Mouse (Mus musculus): ENCODE measurements around the gene Ccdc7a. TPM values are rescaled to one million over a fixed set of nuclear protein-coding genes. Genes with fewer than 3 reads are reported as not detected.
"Not testable (repeated sequence)": the region's sequence is repeated elsewhere in the genome, so short reads cannot be mapped to it uniquely, and the experiment has no call there.

Ccdc7a gene
- not detected in 2 replicates for total RNA-seq (2021)
- long read RNA-seq = 0 reads

DNA sequence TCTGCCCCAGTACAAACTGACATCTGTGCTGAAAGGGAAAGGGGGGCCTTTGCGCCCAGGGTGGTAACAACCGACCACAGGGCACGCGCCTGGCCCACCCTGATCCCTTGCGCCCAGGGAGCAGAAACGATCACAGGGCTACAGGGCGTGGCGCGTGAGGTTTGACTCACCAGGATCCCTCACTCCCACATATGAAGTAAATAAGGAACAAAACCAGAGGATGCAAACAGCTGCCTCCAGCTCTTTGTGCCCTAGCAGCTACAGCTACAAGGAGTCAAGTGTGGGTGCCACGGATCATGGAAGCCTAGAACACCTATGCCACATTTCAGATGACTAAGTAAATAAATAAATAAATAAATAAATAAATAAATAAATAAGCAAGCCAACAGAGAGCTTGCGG, at the start of gene Ccdc7a:
Ccdc7a (minus strand) TSS at position 101 of the 400 bp plus-strand sequence.
- not testable (repeated sequence) for DNase-seq

DNA sequence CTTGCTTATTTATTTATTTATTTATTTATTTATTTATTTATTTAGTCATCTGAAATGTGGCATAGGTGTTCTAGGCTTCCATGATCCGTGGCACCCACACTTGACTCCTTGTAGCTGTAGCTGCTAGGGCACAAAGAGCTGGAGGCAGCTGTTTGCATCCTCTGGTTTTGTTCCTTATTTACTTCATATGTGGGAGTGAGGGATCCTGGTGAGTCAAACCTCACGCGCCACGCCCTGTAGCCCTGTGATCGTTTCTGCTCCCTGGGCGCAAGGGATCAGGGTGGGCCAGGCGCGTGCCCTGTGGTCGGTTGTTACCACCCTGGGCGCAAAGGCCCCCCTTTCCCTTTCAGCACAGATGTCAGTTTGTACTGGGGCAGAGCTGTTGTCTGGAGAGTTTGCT, 1.5 kb upstream of the Ccdc7a start, which contains the start of gene Ccdc7b:
Ccdc7b (plus strand) TSS at position 301 of the 400 bp plus-strand sequence.
- DNase-seq = not testable (repeated sequence)

DNA sequence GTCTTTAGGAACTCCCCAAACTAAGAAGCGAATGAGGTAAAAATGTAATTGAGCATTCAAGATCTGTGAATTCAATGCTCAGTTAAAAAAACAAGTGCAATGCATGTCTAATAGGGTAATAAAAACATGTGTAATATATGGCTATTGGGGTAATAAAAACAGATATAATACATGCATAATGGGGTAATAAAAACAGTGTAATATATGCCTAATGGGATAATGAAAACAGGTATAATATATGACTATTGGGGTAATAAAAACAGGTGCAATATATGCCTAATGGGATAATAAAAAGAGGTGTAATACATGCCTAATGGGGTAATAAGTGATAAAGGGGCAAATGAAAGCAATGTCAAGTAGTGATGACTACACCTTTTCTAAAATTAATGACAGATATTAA, 73.9 kb downstream of the Ccdc7a start:
- no peak for DNase-seq

DNA sequence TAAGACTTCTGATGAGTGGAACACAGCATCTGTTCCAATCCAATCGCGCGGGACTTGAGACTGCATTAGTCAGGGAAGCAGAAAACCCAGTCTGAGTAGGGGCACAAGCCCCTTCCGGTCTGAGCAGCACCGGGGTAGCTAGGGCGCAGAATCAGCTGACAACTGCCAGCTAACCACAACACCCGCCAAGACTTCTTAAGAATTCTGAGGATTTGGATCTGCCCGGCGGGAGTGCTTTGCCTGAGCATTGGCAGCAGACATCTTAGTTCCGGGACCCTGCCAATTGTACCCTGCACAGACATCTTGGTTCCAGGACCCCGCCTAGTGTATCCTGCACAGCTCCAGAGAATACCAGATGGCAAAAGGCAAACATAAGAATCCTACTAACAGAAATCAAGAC, 116.4 kb downstream of the Ccdc7a start:
- DNase-seq = not testable (repeated sequence)

DNA sequence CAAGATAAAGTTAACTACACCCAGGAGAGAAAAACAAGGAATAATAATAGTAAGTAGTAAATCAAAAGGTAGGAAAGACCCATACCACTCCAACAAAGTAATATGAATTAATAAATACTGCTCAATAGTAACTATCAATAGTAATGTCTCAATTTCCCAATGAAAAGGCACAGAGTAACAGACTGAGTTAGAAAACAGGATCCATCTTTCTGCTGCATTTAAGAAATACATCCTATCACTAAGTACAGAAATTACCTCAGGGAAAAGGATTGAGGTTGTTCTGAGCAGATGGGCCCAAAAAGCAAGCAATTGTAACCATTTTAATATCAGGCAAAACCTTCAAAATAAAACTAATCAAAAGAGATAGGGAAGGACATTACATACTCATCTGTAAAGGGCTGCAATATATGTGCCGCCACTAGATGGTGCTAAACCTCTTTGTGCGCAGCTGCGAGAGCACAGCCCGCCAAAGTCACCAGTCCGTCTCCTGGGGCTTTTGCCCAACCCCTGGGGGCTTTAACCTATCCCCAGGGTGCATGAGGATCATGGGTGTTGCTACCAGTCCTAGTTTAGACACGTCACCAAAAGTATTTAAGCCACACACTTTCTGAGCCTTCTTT, 124.2 kb downstream of the Ccdc7a start:
- peak; percentile 33 for DNase-seq

DNA sequence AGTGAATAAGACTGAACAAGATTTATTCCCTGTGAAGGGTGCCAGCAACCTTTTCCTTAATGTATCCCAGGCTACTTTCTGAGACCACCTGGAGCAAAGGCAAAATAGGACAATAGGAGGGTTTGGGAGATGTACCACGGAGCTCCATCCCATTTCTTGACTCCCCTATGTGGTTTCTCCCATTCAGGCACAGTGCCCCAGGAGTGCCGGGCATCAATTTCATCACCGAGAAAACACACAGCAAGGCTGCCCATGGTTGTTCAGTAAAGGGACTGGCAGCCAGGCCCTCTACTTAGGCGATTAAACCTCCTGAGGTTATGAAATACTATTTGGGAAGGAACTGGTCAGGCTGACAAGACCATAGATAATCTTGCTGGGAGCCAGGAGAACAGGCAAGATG, 131.9 kb downstream of the Ccdc7a start:
- DNase-seq = no peak

DNA sequence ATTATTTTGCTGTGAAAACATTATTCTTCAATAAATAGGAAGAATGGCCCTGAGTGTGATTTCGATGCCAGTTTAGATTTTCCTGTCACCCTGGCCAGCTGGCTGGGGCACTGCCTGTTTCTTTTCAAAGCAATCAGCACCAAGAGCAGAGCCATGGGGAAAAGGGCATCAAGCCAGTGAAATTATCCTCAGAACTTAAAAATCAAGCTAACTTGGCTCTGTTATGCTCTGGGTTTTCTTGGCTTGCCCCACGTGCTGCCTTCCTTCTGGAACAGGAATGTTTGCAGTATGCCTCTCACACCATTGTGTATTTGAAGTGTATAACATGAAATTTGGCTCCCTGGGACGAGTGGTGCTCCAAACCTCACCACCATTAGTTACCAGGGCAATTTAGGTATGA, 182.6 kb downstream of the Ccdc7a start:
- no peak for DNase-seq

DNA sequence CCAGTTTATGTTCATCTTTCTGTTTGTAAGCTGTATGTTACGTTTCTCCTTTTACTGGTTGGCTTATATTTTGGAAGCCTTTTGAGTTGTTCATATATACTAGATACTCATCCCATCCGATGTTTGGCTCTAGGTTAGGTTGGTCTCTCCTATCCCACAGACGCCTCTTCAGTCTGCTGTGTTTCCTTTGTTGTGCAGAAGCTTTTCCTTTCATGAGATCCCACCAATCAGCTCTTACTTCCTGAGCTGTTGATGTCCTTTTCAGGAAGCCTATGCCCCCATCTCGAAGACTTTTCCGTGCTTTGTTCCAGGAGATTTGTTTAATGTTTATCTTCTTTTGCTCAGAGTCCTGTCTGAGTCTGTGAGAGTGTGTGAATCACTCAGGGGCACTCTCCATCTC, 221.6 kb downstream of the Ccdc7a start:
- no peak for DNase-seq

DNA sequence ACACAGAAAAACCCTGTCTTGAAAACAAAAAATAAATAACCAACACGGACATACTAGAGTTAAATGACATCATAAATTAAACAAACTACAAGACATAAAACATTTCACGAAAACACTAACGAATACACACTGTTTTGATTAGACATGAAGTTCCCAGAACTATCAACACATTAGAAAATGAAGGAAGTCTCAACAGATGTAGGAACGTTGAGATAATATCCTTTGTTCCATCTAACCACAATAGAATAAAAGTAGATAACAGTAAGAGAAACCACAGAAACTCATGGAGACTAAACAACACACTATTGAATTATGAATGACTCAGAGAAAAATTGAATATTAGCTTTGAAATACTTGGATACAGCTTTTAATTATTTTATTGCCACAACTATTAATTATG, 252.8 kb downstream of the Ccdc7a start:
- no peak for DNase-seq

DNA sequence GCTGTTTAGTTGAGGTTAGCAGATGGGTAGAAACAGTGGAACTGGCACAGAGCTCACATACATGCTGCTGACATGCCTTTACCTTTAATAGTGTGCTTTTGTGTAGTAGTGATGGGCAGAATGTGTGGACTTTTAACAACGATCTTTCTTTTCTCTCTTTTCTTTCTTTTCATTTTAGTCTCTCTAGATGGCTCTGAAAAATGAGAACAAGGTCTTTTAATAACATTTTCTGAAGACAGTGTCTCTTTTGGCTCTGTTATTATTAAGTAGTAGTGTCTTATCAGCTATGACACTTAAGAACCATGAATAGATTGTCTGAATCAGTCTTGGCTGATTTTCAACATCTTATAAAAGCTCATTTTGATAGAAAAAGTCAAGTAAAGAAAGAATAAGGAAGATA, 266.7 kb downstream of the Ccdc7a start, which contains the start of gene Gm3952:
Gm3952 (minus strand) TSS at position 101 of the 400 bp plus-strand sequence.
- no peak for DNase-seq

DNA sequence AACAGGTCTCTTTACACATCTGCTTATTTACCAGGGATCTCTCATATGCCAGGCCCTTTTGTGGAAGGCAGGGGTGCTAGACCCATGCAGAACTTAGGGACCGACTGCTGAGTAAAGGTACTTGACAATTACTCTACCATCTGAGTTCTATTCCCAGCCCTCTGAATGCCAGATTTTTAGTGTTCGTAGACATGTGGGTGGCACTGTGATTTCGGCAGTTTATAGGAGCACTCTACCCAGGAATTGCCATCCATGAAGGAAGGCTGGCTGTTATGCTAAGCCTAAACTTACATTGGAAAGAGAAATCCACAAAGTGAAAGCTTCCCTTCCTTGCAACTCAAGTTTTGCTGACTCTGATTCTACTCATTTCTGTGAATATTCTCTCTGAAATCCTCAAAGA, 329.6 kb downstream of the Ccdc7a start:
- no peak for DNase-seq

DNA sequence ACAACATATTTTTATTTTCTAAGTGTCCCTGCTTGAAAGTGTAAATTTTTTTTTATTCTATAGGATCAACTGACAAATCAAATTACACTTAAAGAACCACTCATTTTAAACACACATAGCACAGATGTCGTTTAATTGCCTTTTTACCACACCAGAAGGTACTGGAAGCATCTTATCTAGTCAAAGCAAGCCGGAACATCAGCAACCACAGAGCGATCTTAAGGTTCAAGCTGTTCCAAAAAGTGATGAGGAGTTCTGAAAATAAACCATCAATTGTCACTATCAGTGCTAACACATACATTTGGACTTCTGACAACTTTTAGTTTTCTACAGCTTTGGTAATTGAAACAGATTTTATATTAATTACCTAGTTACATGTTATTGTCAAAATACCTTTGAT, 331.2 kb downstream of the Ccdc7a start:
- no peak for DNase-seq

DNA sequence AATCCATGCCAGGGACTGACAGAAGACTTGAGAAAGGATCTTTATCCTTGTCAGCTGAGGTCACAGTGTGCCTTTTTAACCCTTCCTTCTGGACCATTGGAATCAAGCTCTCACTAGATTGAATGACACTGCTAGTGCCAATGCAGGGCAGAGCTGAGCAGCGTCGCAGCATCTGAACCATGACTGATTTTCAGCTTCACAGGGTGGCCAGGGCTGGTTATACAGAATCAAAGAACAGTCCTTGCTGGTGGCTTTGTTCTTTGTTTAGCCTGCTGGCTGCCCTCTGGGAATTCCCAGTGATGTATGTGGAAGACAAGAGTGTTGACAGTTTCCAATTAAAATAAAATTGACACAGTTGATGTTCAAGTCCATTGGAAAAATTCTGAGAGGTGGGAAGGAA, 333.1 kb downstream of the Ccdc7a start:
- DNase-seq = no peak

DNA sequence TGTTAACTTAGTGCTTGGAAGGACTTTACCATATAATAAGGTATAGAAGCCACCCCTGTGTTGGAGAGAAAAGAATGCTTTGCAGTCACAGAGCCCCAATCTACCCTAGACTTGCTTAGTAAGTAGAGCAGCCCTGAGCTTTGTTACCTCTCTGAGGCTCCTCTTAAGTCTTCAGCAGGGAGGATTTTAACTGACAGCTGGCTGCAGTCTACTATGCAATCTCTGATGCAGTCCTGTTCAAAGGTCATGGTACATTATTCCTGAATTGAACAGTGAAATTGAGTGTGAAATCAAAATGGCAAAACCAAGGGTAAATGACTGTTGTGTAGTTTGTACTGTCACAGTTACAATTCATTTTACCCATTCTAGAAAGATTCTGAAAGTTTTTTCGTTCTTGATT, 338.1 kb downstream of the Ccdc7a start:
- no peak for DNase-seq

DNA sequence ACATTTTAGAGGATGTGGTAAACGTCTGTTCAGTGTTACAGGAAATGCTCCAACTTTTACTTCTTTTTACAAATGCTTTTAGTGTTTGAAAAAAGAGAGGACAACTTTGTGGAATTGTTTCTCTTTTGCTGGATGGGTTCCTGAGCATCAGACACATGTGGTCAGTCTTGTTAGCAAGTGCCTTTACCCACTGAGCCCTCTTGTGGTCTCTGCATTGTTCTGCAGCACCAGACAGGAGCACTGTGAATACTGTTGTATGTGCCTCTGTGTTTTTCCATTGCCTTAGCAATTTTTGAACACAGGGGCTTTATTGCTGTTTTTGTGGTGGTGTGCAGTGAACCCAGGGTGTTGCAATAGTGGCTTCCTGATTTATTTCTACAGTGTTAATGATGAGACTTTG, 340.5 kb downstream of the Ccdc7a start:
- no peak for DNase-seq

DNA sequence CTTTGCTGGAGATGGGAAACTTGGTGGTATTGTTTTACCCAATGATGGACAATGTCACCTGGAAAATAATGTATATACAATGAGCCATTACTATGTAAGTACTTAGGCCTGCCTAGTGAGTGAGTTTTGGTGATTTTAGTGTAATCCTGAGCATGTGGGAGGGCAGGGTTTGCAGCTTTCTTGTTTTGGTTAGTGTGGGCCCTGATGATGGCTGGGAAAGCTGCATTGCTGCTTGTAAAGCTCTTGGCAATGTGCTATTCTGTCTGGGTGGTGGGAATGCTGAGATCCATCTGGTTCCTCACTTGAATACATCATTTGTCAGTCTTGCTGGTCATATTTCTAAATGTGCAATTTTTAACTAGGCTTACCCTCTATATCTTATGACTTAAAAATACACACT, 349.1 kb downstream of the Ccdc7a start:
- no peak for DNase-seq

DNA sequence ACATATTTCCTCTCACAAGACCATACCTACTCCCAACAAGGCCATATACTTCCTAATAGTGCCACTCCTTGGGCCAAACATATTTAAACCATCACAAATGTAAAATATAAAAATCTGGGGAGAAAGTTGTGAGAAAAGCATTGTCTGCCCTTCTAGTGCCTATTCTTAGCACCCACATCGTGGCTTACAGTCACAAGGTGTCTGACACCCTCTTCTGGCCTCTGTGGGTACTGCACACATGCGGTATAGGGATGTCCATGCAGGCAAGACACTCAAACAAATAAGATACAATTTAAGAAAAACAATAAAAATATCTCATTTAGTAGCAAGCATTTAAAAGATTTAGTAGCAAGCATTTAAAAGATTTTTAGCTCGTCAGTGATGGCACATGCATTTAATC, 356.1 kb downstream of the Ccdc7a start:
- peak; percentile 82 for DNase-seq

DNA sequence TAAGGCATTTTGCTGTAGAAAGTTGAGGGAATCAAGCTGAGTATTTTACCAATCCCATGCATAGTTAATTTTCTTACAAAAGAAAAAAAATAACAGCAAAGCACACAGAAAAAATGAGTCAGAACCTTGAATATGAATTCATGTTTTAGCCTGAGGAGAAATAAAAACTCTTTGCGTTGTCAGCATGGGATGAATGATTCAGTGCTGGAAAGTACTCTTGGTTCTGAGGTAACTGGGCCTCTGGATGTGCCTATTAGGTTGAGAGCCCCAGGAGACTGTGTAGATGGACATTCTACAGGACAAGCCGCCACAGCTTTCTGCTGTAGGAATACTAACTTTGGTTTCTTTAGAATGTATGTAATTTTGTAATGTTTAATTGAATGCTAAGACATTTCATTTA, 360.5 kb downstream of the Ccdc7a start:
- DNase-seq = no peak

DNA sequence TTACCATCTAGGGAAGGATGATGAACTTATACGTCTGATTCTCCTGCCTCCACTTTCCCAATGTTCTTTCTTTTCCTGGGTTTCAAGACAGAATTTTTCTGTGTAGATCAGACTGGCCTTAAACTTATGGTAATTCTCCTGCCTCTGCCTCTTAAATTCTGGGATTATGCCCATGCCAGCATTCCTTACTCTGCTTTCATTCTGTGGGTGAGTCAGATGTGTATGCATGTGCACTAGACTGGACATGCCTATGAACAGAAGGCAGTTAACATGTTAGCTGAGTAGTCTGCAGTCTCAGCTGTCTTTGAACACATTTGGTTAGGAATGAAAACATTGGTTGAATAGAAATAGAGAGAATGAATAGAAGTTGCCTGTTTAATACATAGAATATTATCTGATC, 360.9 kb downstream of the Ccdc7a start:
- DNase-seq = no peak

DNA sequence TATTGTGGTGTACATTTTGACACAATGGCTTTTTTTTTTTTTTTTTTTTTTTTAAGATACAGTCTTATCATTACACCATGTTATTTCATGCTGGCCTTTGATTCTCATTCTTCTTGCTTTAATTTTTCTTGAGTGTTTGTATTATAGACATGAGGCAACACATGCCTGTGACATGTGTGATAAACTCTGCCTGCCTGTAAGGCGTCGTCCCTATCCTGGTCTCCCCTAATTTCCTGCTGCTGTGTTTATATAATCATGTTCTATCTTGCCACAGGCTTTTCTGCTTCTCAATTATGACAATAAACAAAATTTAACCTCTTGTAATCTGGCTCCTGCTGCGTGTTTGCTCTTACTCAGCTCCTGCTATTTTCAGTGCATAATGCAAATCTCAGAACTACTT, 367.4 kb downstream of the Ccdc7a start:
- DNase-seq = no peak

DNA sequence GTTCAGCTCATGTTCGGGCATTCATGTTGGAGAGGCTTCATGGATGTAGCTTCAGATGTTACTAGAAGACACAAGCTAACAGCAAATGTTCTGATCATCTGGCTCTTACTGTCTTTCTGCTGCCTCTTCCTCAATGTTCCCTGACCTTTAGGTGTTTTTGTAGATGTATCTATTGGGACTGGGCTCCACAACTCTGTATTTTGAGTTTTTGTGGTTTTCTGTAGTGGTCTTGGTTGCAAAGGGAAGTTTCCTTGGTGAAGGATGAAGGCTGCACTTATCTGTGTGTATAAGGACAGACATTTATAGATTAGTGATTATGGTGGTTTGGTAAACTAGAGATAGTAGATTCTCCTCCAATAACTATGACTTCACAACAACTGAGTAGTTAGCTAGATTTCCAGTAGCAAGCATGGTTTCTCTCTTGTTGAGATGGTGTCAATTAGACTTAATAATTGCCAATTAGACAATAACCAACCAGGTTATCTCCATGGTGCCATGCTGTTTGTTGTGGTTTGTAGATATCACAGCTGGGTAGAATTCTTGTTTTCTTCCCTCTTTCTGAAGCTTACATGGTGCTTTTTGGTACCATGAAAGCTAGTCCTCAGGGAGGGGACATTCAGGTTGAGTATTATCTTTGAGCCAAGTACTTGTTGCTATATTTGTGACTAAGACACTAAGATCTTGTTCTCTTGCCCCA, 368.5 kb downstream of the Ccdc7a start:
- DNase-seq = no peak

DNA sequence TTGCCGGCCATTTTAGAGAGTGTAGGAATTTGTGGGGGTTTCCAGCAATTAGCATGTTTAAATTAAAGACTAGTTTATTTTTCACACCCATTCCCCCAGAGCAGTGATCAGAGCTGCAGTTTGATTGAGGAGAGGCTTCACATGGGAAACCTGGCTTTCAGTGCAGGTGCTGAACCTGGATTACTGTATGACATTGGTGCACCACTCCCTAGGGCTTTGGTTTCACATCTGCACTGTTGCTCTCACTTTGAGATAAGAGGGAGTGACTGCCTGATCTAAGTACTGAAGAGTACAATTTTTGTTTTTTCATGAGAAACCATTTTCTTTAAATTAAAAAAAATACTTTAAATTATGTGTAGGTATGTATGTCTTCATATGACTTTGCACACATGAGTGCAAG, 375.3 kb downstream of the Ccdc7a start:
- DNase-seq = no peak

DNA sequence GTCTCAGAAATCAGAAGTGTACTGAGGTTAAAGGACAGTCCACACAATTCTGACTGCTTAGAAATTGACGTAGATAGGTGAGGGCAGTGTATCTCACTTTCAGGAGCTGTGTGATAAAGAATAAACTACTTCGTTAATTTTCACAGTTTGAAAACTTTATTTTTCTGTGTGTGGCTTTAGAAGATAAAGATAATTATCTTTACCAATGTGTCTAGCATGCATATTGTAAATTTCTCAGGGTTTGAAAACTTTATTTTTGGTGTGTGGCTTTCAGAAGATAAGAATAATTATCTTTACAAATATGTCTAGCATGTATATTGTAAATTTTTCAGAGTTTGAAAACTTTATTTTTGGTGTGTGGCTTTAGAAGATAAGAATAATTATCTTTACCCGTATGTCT, 376.6 kb downstream of the Ccdc7a start:
- DNase-seq = no peak

DNA sequence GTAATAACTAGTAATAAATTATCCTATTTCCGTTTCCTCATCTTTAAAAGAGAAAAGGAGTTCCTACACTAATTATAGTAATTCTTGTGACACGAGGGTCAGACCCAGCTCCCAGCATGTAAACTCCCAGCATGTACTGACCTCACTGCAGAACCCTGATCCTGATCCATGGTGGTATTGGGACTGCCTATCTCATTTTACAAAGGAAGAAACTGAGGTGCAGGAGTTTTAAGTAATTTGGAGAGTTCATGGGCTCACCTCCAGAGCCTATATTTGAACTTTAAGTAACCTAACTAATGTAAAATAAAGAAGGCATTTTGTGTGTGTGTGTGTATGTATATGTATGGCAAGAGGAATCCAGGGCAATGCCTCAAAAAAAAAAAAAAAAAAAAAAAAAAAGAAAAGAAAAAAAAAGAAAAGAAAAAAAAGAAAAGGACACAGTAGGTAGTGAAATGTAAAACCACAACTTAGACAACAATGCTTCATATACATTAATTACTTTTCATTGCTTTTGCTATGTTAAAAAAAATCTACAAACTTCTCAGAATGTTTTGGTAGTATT, 378.8 kb downstream of the Ccdc7a start:
- no peak for DNase-seq
